ENCODE assay signal across 8 mouse cellular contexts in the genomic region with DNA sequence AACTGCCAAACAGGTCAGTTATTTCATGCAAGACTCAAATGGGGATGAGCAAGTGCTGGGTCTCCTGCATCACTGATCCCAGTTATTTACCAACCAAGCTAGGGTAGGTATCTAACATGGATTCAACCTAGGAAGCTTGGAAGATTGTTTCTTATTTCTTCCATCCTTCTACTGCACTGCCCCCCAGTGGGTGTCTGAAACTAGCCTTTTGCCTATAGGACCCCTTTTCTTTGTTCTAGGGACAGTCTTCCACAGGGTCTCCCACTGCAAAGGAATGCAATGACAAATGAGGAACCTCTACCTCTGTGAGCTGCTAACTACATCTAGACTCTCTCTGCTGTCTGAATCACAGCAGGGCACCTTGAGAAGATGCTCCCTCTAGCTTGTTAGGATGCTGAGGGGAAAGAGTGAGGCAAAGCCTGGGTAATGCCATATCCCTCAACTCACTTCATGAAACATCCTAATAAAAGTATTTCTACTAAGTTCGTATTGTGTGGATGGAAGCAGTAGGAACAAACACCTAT. TPM values are rescaled to one million over a fixed set of nuclear protein-coding genes. Genes with fewer than 3 reads are reported as not detected.
DNase-seq lines count a peak whose midpoint lies in the region; ATAC-seq and TF ChIP-seq lines count a peak whose summit lies in the region.
"Had no signal": no experiment of that assay in that cellular context is flagged by ENCODE, and none has a peak within 500 bp of the region (broad histone marks: within the 10 kb centered on the region; RNA-seq: fewer than 3 reads in every experiment).

No protein-coding gene starts in this region.

- peak; percentile 36 for TF ChIP-seq CTCF in lung, embryonic 14.5 days (IDR thresholded peaks at IDR 0.05; ENCODE audit: low read depth)

- H3K9me3 ChIP-seq in lung, embryonic 14.5 days (ENCODE audit: low read depth, low read length), result no peaks in the 10 kb centered on the region
- H3K9me3 ChIP-seq in embryonic facial prominence, embryonic 10.5 days, result no peaks in the 10 kb centered on the region
- H3K9me3 ChIP-seq in intestine, embryonic 15.5 days, result no peaks in the 10 kb centered on the region
- H3K9me3 ChIP-seq in neural tube, embryonic 14.5 days (ENCODE audit: control insufficient read depth, low read length), result no peaks in the 10 kb centered on the region

- no peaks in the 10 kb centered on the region for H3K27me3 ChIP-seq in lung, embryonic 14.5 days (ENCODE audit: insufficient read depth, low read length)
- H3K27me3 ChIP-seq in embryonic facial prominence, embryonic 10.5 days (replicated peaks; ENCODE audit: low read depth, poor library complexity, severe bottlenecking), result no peaks in the 10 kb centered on the region
- no peaks in the 10 kb centered on the region for H3K27me3 ChIP-seq in intestine, embryonic 15.5 days (replicated peaks)
- H3K27me3 ChIP-seq in neural tube, embryonic 14.5 days (ENCODE audit: control insufficient read depth, insufficient read depth, low read length), result no peaks in the 10 kb centered on the region

- H3K9ac ChIP-seq in lung, embryonic 14.5 days, result peak overlapping the region; percentile 92; the same call in 1 of the 2 replicates
- no peak overlapping the region for H3K9ac ChIP-seq in intestine, embryonic 15.5 days
- no peak overlapping the region for H3K9ac ChIP-seq in neural tube, embryonic 14.5 days (replicated peaks; ENCODE audit: low read depth, low read length)

- H3K27ac ChIP-seq in lung, embryonic 14.5 days (ENCODE audit: low read depth), result no peak overlapping the region
- no peak overlapping the region for H3K27ac ChIP-seq in embryonic facial prominence, embryonic 10.5 days (replicated peaks)
- no peak overlapping the region for H3K27ac ChIP-seq in intestine, embryonic 15.5 days
- H3K27ac ChIP-seq in neural tube, embryonic 14.5 days (ENCODE audit: low read depth, low read length), result no peak overlapping the region

- H3K4me3 ChIP-seq in lung, embryonic 14.5 days (ENCODE audit: low read depth, low read length), result peak overlapping the region; percentile 74; the same call in 1 of the 2 replicates
- peak overlapping the region; percentile 79 for H3K4me3 ChIP-seq in embryonic facial prominence, embryonic 10.5 days
- H3K4me3 ChIP-seq in intestine, embryonic 15.5 days (replicated peaks), result no peak overlapping the region
- no peak overlapping the region for H3K4me3 ChIP-seq in neural tube, embryonic 14.5 days (ENCODE audit: low read depth, low read length)

- WGBS in lung, embryonic 14.5 days, result 67% methylated on average over 1 of the region's 1 CpGs
- WGBS in embryonic facial prominence, embryonic 10.5 days, result 88% methylated on average over 1 of the region's 1 CpGs
- WGBS in intestine, embryonic 15.5 days, result 68% methylated on average over 1 of the region's 1 CpGs
- whole genome bisulfite sequencing in neural tube, embryonic 14.5 days, result 90% methylated on average over 1 of the region's 1 CpGs

- peaks cover 60% of the 10 kb centered on the region for H3K36me3 ChIP-seq in lung, embryonic 14.5 days (ENCODE audit: insufficient read depth)
- H3K36me3 ChIP-seq in embryonic facial prominence, embryonic 10.5 days (replicated peaks), result peaks cover 66% of the 10 kb centered on the region
- peaks cover 26% of the 10 kb centered on the region for H3K36me3 ChIP-seq in intestine, embryonic 15.5 days
- peaks cover 28% of the 10 kb centered on the region; the same call in 1 of the 2 replicates for H3K36me3 ChIP-seq in neural tube, embryonic 14.5 days (ENCODE audit: control insufficient read depth, insufficient read depth, low read length)

- no peak for ATAC-seq in lung, embryonic 14.5 days (ENCODE audit: insufficient read depth)
- ATAC-seq in intestine, embryonic 15.5 days, result no peak
- ATAC-seq in neural tube, embryonic 14.5 days (ENCODE audit: low read depth), result no peak
- no peak for ATAC-seq in erythroid progenitor cell, adult 5-6 weeks (replicated peaks; ENCODE audit: low FRiP score, poor library complexity, severe bottlenecking)

- peak overlapping the region; percentile 88 for H3K4me2 ChIP-seq in lung, embryonic 14.5 days
- peak overlapping the region; percentile 74; the same call in 1 of the 2 replicates for H3K4me2 ChIP-seq in intestine, embryonic 15.5 days (replicated peaks)
- H3K4me2 ChIP-seq in neural tube, embryonic 14.5 days (ENCODE audit: low read depth, low read length), result peak overlapping the region; percentile 95; the same call in 1 of the 2 replicates

- 0 out of 2 replicates have a peak, but pooled peaks cover 7% of the 10 kb centered on the region for H3K4me1 ChIP-seq in lung, embryonic 14.5 days (ENCODE audit: insufficient read depth)
- H3K4me1 ChIP-seq in embryonic facial prominence, embryonic 10.5 days, result peaks cover 51% of the 10 kb centered on the region
- H3K4me1 ChIP-seq in intestine, embryonic 15.5 days (replicated peaks), result peaks cover 27% of the 10 kb centered on the region
- peaks cover 24% of the 10 kb centered on the region for H3K4me1 ChIP-seq in neural tube, embryonic 14.5 days (ENCODE audit: control insufficient read depth, insufficient read depth, low read length)

- DNase-seq in lung, embryonic 14.5 days, result no peak
- DNase-seq in lung, adult 18-20 months, result no peak
- no peak for DNase-seq in embryonic facial prominence, embryonic 10.5 days (ENCODE audit: low spot score)
- no peak for DNase-seq in urinary bladder, postnatal 36 days (ENCODE audit: low spot score in 2 of 2)
- DNase-seq: left cerebral cortex, postnatal 4 days had no signal

RNA-seq across cellular contexts. Expression of gene Rps28, which starts 1.9 kb away (rescaled TPM):
- polyA plus RNA-seq in lung, embryonic 14.5 days (2014; fragmentation: Nextera tagmentation; extraction: Ambion mirVana), result 1,180 and 1,276 TPM in 2 replicates
- 866 and 898 TPM in 2 replicates for polyA plus RNA-seq in embryonic facial prominence, embryonic 10.5 days (2016; fragmentation: Nextera tagmentation; extraction: Ambion mirVana)
- 1,025 and 1,054 TPM in 2 replicates for polyA plus RNA-seq in intestine, embryonic 15.5 days (2015; fragmentation: Nextera tagmentation; extraction: Ambion mirVana)
- 550 and 584 TPM in 2 replicates for polyA plus RNA-seq in neural tube, embryonic 14.5 days (2014; fragmentation: Nextera tagmentation; extraction: Ambion mirVana)
- total RNA-seq in erythroid progenitor cell, adult 5-6 weeks (2015; ENCODE audit: low replicate concordance), result 383 and 392 TPM in 2 replicates
- 429 and 508 TPM in 2 replicates for total RNA-seq in erythroid progenitor cell, adult 5-6 weeks (2017; ENCODE audit: low replicate concordance)

RNA-seq across cellular contexts. Expression of gene Ndufa7, which starts 1.9 kb away (rescaled TPM):
- polyA plus RNA-seq in lung, embryonic 14.5 days (2014; fragmentation: Nextera tagmentation; extraction: Ambion mirVana), result 470 and 474 TPM in 2 replicates
- polyA plus RNA-seq in embryonic facial prominence, embryonic 10.5 days (2016; fragmentation: Nextera tagmentation; extraction: Ambion mirVana), result 469 and 477 TPM in 2 replicates
- polyA plus RNA-seq in intestine, embryonic 15.5 days (2015; fragmentation: Nextera tagmentation; extraction: Ambion mirVana), result 492 and 540 TPM in 2 replicates
- polyA plus RNA-seq in neural tube, embryonic 14.5 days (2014; fragmentation: Nextera tagmentation; extraction: Ambion mirVana), result 529 and 591 TPM in 2 replicates
- total RNA-seq in erythroid progenitor cell, adult 5-6 weeks (2015; ENCODE audit: low replicate concordance), result 95.5 and 109 TPM in 2 replicates
- 42.4 and 46.1 TPM in 2 replicates for total RNA-seq in erythroid progenitor cell, adult 5-6 weeks (2017; ENCODE audit: low replicate concordance)

RNA-seq across cellular contexts. Expression of gene Kank3, which starts 12.2 kb away (rescaled TPM):
- polyA plus RNA-seq in lung, embryonic 14.5 days (2014; fragmentation: Nextera tagmentation; extraction: Ambion mirVana), result 65.1 and 65.4 TPM in 2 replicates
- polyA plus RNA-seq in embryonic facial prominence, embryonic 10.5 days (2016; fragmentation: Nextera tagmentation; extraction: Ambion mirVana), result 25.4 and 29.5 TPM in 2 replicates
- polyA plus RNA-seq in intestine, embryonic 15.5 days (2015; fragmentation: Nextera tagmentation; extraction: Ambion mirVana), result 23.0 and 30.5 TPM in 2 replicates
- polyA plus RNA-seq in neural tube, embryonic 14.5 days (2014; fragmentation: Nextera tagmentation; extraction: Ambion mirVana), result 40.1 and 42.1 TPM in 2 replicates
- total RNA-seq in erythroid progenitor cell, adult 5-6 weeks (2015; ENCODE audit: low replicate concordance), result 5.0 TPM in 1 of 2 replicates, not detected in the other
- total RNA-seq in erythroid progenitor cell, adult 5-6 weeks (2017; ENCODE audit: low replicate concordance), result 2.7 TPM in 1 of 2 replicates, not detected in the other

RNA-seq across cellular contexts. Expression of gene Cd320, which starts 20.4 kb away (rescaled TPM):
- 71.1 and 76.3 TPM in 2 replicates for polyA plus RNA-seq in lung, embryonic 14.5 days (2014; fragmentation: Nextera tagmentation; extraction: Ambion mirVana)
- polyA plus RNA-seq in embryonic facial prominence, embryonic 10.5 days (2016; fragmentation: Nextera tagmentation; extraction: Ambion mirVana), result 97.8 and 98.9 TPM in 2 replicates
- polyA plus RNA-seq in intestine, embryonic 15.5 days (2015; fragmentation: Nextera tagmentation; extraction: Ambion mirVana), result 53.3 and 61.3 TPM in 2 replicates
- 52.1 and 54.1 TPM in 2 replicates for polyA plus RNA-seq in neural tube, embryonic 14.5 days (2014; fragmentation: Nextera tagmentation; extraction: Ambion mirVana)
- total RNA-seq in erythroid progenitor cell, adult 5-6 weeks (2015; ENCODE audit: low replicate concordance), result 2.9 TPM in 1 of 2 replicates, not detected in the other
- total RNA-seq in erythroid progenitor cell, adult 5-6 weeks (2017; ENCODE audit: low replicate concordance), result 0.39 TPM in 1 of 2 replicates, not detected in the other

RNA-seq across cellular contexts. Expression of gene Angptl4, which starts 40.9 kb away (rescaled TPM):
- polyA plus RNA-seq in lung, embryonic 14.5 days (2014; fragmentation: Nextera tagmentation; extraction: Ambion mirVana), result 31.9 and 35.4 TPM in 2 replicates
- 33.4 and 39.0 TPM in 2 replicates for polyA plus RNA-seq in embryonic facial prominence, embryonic 10.5 days (2016; fragmentation: Nextera tagmentation; extraction: Ambion mirVana)
- polyA plus RNA-seq in intestine, embryonic 15.5 days (2015; fragmentation: Nextera tagmentation; extraction: Ambion mirVana), result 20.7 and 23.4 TPM in 2 replicates
- polyA plus RNA-seq in neural tube, embryonic 14.5 days (2014; fragmentation: Nextera tagmentation; extraction: Ambion mirVana), result 9.7 and 20.6 TPM in 2 replicates
- 0.36 and 0.84 TPM in 2 replicates for total RNA-seq in erythroid progenitor cell, adult 5-6 weeks (2015; ENCODE audit: low replicate concordance)
- 0.77 TPM in 1 of 2 replicates, not detected in the other for total RNA-seq in erythroid progenitor cell, adult 5-6 weeks (2017; ENCODE audit: low replicate concordance)

Comparison
In these comparisons a context has a peak if more than half of its experiments do, and no peak if none do; other contexts are left out.
1. H3K4me3 ChIP-seq: peak in lung, embryonic 14.5 days (single experiment) and embryonic facial prominence, embryonic 10.5 days (single experiment); none in intestine, embryonic 15.5 days (single experiment) and neural tube, embryonic 14.5 days (single experiment).
2. Peak in every context shown above with its lines, with median percentiles within 50 percentile points of each other: H3K4me2 ChIP-seq.